Mouse (Mus musculus) embryonic facial prominence, embryonic 11.5 days (tissue): ENCODE measurements around the gene Dlg2. TPM values are rescaled to one million over a fixed set of nuclear protein-coding genes. Genes with fewer than 3 reads are reported as not detected.

Source experiments
- ATAC-seq: fragments of 200-750 bp; cut with Nextera tagmentation; replicated peaks from 2 replicates; pipeline ENCODE4 v1.8.0; 2017; ENCODE audit warnings: low read depth; ENCODE audit not compliant: insufficient number of reproducible peaks, low FRiP score, low TSS enrichment
- DNase-seq: peaks from one replicate; pipeline ENCODE4 v3.0.0-alpha.2; 2015; ENCODE audit warnings: low spot score
- H3K27ac ChIP-seq: fragments of 300-500 bp; sonication (generic); replicated peaks from 2 replicates; pipeline ENCODE4 v1.5.1; 2014; ENCODE audit warnings: mild to moderate bottlenecking, low read depth, low read length, control low read depth
- H3K27me3 ChIP-seq: fragments of 300-500 bp; sonication (generic); 2 replicates; pipeline ENCODE4 v1.6.1; 2014; ENCODE audit warnings: mild to moderate bottlenecking, low read length, moderate library complexity, mixed read lengths; ENCODE audit not compliant: control insufficient read depth, insufficient read depth
- H3K36me3 ChIP-seq: fragments of 300-500 bp; sonication (generic); replicated peaks from 2 replicates; pipeline ENCODE4 v1.6.1; 2014; ENCODE audit warnings: low read depth, mild to moderate bottlenecking, low read length, moderate library complexity, mixed read lengths; ENCODE audit not compliant: control insufficient read depth, insufficient read depth
- H3K4me1 ChIP-seq: fragments of 300-500 bp; sonication (generic); 2 replicates; pipeline ENCODE4 v1.6.1; 2014; ENCODE audit warnings: low read length, mixed read lengths; ENCODE audit not compliant: control insufficient read depth, insufficient read depth
- H3K4me2 ChIP-seq: fragments of 300-500 bp; sonication (generic); 2 replicates; pipeline ENCODE4 v1.6.1; 2014; ENCODE audit warnings: low read depth, mild to moderate bottlenecking, control low read depth, low read length, moderate library complexity
- H3K4me3 ChIP-seq: fragments of 300-500 bp; sonication (generic); 2 replicates; pipeline ENCODE4 v1.5.1; 2014; ENCODE audit warnings: low read depth, low read length, control low read depth
- H3K9ac ChIP-seq: fragments of 300-500 bp; sonication (generic); replicated peaks from 2 replicates; pipeline ENCODE4 v1.6.1; 2014; ENCODE audit warnings: mild to moderate bottlenecking, control low read depth, low read length
- H3K9me3 ChIP-seq: fragments of 300-500 bp; sonication (generic); replicated peaks from 2 replicates; pipeline ENCODE4 v1.6.1; 2016; ENCODE audit warnings: mild to moderate bottlenecking, low read length, inconsistent platforms, mixed read lengths; ENCODE audit not compliant: control insufficient read depth
- WGBS: fragments of 180-500 bp; shearing (Covaris S2); extraction: QIAGEN DNeasy Blood & Tissue Kit; methylation state at CpG from one replicate; pipeline ENCODE4 v1.1.7; 2014; 5-methylcytosine and 5-hydroxymethylcytosine counted together
- polyA plus RNA-seq: library from polyadenylated mRNA; unstranded; fragments of >200 nt; fragmentation: Nextera tagmentation; extraction: Ambion mirVana; gene quantifications from 2 replicates; pipeline ENCODE4 v1.2.1, GENCODE M21; 2014

The Dlg2 gene
- polyA plus RNA-seq, 1 experiment from 2014 or later: 5.3 TPM

DNA sequence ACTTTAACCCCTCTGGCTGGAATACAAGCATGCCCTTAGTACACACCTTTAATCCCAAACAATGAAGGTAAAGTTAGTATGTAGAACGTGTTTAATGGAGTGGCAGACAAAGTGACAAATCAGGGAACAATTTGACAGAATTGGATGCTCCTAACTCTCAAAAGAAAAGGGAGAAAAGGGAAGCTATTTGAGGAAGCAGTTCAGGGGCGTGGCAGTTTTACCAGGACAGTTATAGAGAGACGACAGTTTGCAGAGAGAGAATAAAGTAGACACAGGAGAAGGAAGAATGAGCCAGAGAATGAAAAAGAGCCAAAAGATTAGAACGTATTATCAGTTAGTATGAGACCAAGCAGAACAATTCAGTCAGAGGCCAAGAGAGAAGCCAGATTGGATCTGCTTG, 1122.1 kb downstream of the Dlg2 start:
- ATAC-seq (no peak), DNase-seq (no peak)
- H3K4me3 ChIP-seq: no peak overlapping the region
- no peaks in the 10 kb centered on the region for H3K27me3 ChIP-seq
- H3K36me3 ChIP-seq: no peaks in the 10 kb centered on the region
- no peak overlapping the region for H3K9ac ChIP-seq
- H3K27ac ChIP-seq: no peak overlapping the region
- no peaks in the 10 kb centered on the region for H3K4me1 ChIP-seq
- no peaks in the 10 kb centered on the region for H3K9me3 ChIP-seq
- 70% methylated on average over 4 of the region's 4 CpGs for WGBS
- no peak overlapping the region for H3K4me2 ChIP-seq

DNA sequence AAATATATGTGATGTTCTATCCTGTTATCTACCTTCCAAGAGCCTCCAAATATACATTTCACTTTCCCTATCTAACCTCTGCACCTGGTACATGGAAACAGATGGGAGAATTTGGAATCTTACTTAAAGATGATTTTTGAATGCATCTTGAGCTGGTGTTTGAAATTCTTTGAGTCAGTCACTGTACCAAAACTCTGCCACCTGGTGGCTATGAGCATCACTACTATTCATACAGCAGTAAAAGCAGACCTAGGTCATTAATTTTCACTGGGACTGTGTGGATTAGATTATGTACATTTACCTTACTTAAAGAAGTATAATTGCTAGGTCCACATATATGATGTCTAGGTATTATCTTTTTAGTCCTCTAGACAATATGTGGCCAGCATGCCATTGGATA, 1124.8 kb downstream of the Dlg2 start:
- ATAC-seq (no peak), DNase-seq (peak; percentile 28)
- H3K27ac ChIP-seq: no peak overlapping the region
- H3K9ac ChIP-seq: no peak overlapping the region
- H3K4me3 ChIP-seq: no peak overlapping the region
- H3K36me3 ChIP-seq: no peaks in the 10 kb centered on the region
- no peaks in the 10 kb centered on the region for H3K9me3 ChIP-seq
- H3K27me3 ChIP-seq: no peaks in the 10 kb centered on the region
- H3K4me1 ChIP-seq: no peaks in the 10 kb centered on the region
- no peak overlapping the region for H3K4me2 ChIP-seq

DNA sequence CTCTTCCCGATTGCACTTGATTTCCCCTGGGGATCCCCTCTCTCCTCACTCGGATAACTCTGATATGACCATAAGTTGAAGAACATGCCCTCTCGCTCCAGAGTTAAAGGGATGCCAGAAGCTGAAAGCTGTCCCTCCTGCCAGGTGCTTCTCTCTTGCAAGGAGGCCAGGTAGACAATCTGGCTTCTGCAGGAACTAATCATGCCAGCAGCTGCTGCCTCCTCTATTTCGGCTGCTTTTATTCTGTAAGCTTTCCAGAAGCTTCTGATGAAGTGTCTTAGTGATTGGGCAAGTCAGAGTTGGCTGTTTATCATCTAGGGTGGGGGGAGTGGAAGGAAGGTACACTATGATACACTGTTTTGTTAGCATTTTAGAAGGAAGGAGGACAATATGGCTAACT, 1127.1 kb downstream of the Dlg2 start:
- WGBS: 73% methylated on average over 4 of the region's 4 CpGs
- Histone ChIP-seq H3K27ac (no peak overlapping the region), H3K27me3 (no peaks in the 10 kb centered on the region), H3K36me3 (no peaks in the 10 kb centered on the region), H3K4me2 (no peak overlapping the region), H3K4me3 (no peak overlapping the region), H3K9me3 (no peaks in the 10 kb centered on the region), H3K4me1 (no peaks in the 10 kb centered on the region), H3K9ac (no peak overlapping the region)
- DNase-seq (no peak), ATAC-seq (no peak)

DNA sequence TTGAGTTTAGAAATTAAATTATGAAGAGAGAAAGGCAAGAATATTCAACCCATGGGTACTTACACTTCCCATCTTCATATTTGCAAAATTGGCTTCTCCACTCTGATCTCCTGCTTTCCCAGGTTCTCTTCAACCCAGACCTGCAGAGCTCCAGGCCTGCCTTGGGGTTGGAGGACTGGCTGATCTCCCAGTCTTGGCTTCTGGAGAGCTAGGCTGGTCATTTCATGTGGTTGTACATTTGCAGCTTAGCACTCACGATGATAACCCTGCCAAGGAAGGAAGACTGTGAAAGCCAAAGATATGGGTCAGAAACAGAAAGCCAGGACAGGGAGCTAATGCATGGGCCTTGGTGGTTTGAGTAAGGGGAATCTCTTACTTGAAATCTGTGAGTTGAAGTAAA, 1176.6 kb downstream of the Dlg2 start:
- H3K36me3 ChIP-seq: no peaks in the 10 kb centered on the region
- no peak overlapping the region for H3K9ac ChIP-seq
- H3K4me3 ChIP-seq: no peak overlapping the region
- ATAC-seq (no peak), DNase-seq (no peak)
- no peak overlapping the region for H3K4me2 ChIP-seq
- no peak overlapping the region for H3K27ac ChIP-seq
- whole genome bisulfite sequencing: 75% methylated on average over 1 of the region's 1 CpGs
- no peaks in the 10 kb centered on the region for H3K9me3 ChIP-seq
- no peaks in the 10 kb centered on the region for H3K27me3 ChIP-seq
- H3K4me1 ChIP-seq: no peaks in the 10 kb centered on the region

DNA sequence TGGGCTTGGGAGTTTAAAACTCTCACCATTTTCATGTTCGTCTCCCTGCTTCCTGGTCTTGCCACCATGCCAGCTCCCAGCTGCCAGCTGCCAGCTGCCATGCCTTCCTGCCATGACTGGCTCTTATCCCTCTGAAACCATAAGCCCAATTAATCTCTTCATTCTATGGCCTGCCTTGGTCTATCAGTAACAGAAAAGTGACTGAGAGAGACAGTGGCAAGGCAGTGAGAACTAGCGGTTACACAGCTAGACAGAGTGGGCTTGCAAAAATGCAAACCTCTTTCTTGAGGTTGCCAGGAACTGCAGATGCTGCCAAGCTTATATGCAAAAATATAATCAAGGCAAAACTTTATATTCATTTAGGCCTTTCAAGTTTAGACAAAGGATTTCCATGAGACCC, 1183.0 kb downstream of the Dlg2 start:
- no peaks in the 10 kb centered on the region for H3K4me1 ChIP-seq
- H3K9ac ChIP-seq: no peak overlapping the region
- no peak overlapping the region for H3K4me3 ChIP-seq
- ATAC-seq: no peak
- H3K9me3 ChIP-seq: no peaks in the 10 kb centered on the region
- H3K36me3 ChIP-seq: no peaks in the 10 kb centered on the region
- no peaks in the 10 kb centered on the region for H3K27me3 ChIP-seq
- no peak overlapping the region for H3K4me2 ChIP-seq
- DNase-seq: no peak
- H3K27ac ChIP-seq: no peak overlapping the region
- WGBS: 69% methylated on average over 2 of the region's 2 CpGs

DNA sequence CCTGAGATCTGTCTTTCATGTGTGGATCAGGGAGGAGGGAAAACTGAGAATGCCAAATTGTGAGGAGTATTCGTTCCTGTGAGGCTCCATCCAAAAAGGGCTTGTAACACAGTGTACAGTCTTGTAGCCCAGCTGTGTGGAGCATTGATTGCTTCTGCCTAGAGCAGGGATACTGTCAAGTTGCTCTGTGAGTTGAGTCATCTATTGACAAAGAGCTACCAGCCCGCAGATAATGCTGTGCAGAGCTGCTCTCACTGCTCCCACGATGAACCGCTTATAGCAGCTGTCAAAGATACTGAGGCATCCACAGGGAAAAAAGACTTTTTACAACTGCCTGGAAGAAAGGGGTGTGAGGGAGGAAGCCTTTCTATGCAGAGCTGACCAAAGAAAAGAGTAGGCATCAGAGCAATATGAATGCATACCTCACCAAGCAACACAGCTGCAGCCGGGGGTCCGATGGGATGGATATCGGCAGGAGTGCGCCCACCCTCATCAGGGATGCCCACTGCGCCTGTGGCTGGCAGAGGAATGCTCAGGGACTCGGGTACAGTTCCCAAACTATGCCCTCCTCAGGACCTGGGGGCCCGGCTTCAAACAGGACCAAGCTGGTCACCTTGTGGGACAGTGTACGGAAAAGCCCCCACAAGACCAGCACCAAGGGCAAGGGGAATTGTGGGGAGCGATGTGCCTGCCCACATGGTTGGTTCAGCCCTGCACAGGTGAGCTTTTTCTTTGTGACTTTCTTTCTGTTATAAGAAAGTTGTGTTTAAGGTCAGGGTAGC, 1196.0 kb downstream of the Dlg2 start:
- Histone ChIP-seq H3K4me3 (no peak overlapping the region), H3K4me1 (no peaks in the 10 kb centered on the region), H3K9ac (no peak overlapping the region), H3K27ac (no peak overlapping the region), H3K4me2 (no peak overlapping the region), H3K9me3 (no peaks in the 10 kb centered on the region), H3K36me3 (no peaks in the 10 kb centered on the region), H3K27me3 (no peaks in the 10 kb centered on the region)
- DNase-seq (no peak), ATAC-seq (no peak)
- 77% methylated on average over 13 of the region's 13 CpGs for WGBS

DNA sequence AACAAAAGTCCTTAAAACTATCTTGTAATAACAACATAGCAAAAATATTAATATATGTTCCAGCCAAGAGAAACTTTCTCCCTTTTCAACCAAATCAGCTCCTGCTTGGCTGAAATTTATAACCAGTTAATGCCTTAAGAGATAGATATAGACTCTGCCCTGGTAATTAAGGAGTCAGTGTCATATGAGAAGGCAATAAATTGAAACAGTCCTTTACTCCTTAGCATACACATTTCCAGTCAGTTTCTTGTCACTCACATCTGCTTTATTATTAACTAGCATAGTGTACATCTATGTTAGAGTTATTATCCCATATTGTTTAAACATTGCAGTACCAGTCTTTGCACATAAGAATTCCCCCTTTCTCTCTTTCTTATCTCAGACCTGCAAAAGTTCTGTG, 1197.9 kb downstream of the Dlg2 start:
- DNase-seq (no peak), ATAC-seq (no peak)
- H3K27me3 ChIP-seq: no peaks in the 10 kb centered on the region
- H3K9me3 ChIP-seq: no peaks in the 10 kb centered on the region
- H3K36me3 ChIP-seq: no peaks in the 10 kb centered on the region
- no peak overlapping the region for H3K4me3 ChIP-seq
- H3K9ac ChIP-seq: no peak overlapping the region
- H3K4me1 ChIP-seq: no peaks in the 10 kb centered on the region
- no peak overlapping the region for H3K27ac ChIP-seq
- H3K4me2 ChIP-seq: no peak overlapping the region

DNA sequence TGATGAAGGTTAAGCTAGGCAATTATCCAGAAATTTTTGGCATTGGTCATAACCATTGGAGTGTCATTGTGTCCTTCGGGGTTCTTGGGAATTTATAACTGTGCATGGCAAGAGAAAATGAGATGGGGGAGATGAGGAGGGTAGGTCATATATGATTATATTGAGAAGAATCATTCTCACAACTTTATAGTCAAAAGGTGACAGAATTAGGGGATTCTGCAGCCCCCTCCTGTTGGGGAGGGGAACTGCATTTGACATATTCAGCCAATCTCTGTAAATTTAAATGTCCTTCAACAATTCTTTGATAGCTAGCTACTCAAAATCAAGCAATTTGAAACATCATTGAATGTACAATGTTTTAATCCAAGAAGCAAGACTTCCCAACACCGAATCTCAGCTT, 1201.5 kb downstream of the Dlg2 start:
- no peak overlapping the region for H3K4me2 ChIP-seq
- no peaks in the 10 kb centered on the region for H3K27me3 ChIP-seq
- H3K27ac ChIP-seq: no peak overlapping the region
- no peaks in the 10 kb centered on the region for H3K4me1 ChIP-seq
- H3K9me3 ChIP-seq: no peaks in the 10 kb centered on the region
- DNase-seq (no peak), ATAC-seq (no peak)
- no peak overlapping the region for H3K9ac ChIP-seq
- no peak overlapping the region for H3K4me3 ChIP-seq
- WGBS: 72% methylated on average over 2 of the region's 2 CpGs
- H3K36me3 ChIP-seq: no peaks in the 10 kb centered on the region
